Mouse (Mus musculus) midbrain, embryonic 15.5 days (tissue): ENCODE results near the gene Carmil3. TPM values are rescaled to one million over a fixed set of nuclear protein-coding genes. Genes with fewer than 3 reads are reported as not detected.

ENCODE experiments used
- ATAC-seq: fragments of 200-750 bp; cut with Nextera tagmentation; replicated peaks from 2 replicates; pipeline ENCODE4 v1.8.0; 2017; ENCODE audit warnings: moderate TSS enrichment
- H3K27ac ChIP-seq: fragments of 300-500 bp; sonication (generic); 2 replicates; pipeline ENCODE4 v1.5.1; 2015; ENCODE audit warnings: mild to moderate bottlenecking, inconsistent platforms
- H3K27me3 ChIP-seq: fragments of 300-500 bp; sonication (generic); replicated peaks from 2 replicates; pipeline ENCODE4 v1.6.1; 2015; ENCODE audit warnings: inconsistent platforms
- H3K36me3 ChIP-seq: fragments of 300-500 bp; sonication (generic); replicated peaks from 2 replicates; pipeline ENCODE4 v1.6.1; 2015; ENCODE audit warnings: inconsistent platforms
- H3K4me1 ChIP-seq: fragments of 300-500 bp; sonication (generic); 2 replicates; pipeline ENCODE4 v1.6.1; 2015; ENCODE audit warnings: inconsistent platforms
- H3K4me2 ChIP-seq: fragments of 300-500 bp; sonication (generic); 2 replicates; pipeline ENCODE4 v1.6.1; 2015; ENCODE audit warnings: inconsistent platforms, mild to moderate bottlenecking, moderate library complexity
- H3K4me3 ChIP-seq: fragments of 300-500 bp; sonication (generic); 2 replicates; pipeline ENCODE4 v1.5.1; 2015; ENCODE audit warnings: mild to moderate bottlenecking, inconsistent platforms
- H3K9ac ChIP-seq: fragments of 300-500 bp; sonication (generic); 2 replicates; pipeline ENCODE4 v1.6.1; 2015; ENCODE audit warnings: mild to moderate bottlenecking, inconsistent platforms
- H3K9me3 ChIP-seq: fragments of 300-500 bp; sonication (generic); 2 replicates; pipeline ENCODE4 v1.6.1; 2016; ENCODE audit warnings: inconsistent platforms
- WGBS: fragments of 180-500 bp; shearing (Covaris S2); methylation state at CpG from one replicate; pipeline ENCODE4 v1.1.7; 2015; ENCODE audit warnings: mixed read lengths; 5-methylcytosine and 5-hydroxymethylcytosine counted together
- polyA plus RNA-seq: library from polyadenylated mRNA; unstranded; fragments of >200 nt; fragmentation: Nextera tagmentation; extraction: Ambion mirVana; gene quantifications from 2 replicates; pipeline ENCODE4 v1.2.1, GENCODE M21; 2015

Gene Carmil3
- 32.4 and 36.1 TPM in 2 replicates for polyA plus RNA-seq

- peaks cover 20% of the 10 kb centered on the region for H3K4me1 ChIP-seq
Measured at GRCm38 (mm10) chr14:55490361-55491201, at the start of gene Carmil3. Gene Carmil3, plus strand, starts transcription at chr14:55490651.

GRCm38 (mm10) chr14:55457693-55458092 is 32.8 kb upstream of the Carmil3 start:
- H3K4me3 ChIP-seq, result no peak overlapping the region
- H3K4me1 ChIP-seq, result no peaks in the 10 kb centered on the region
- WGBS, result 77% methylated on average over 2 of the region's 2 CpGs
- no peak overlapping the region for H3K27ac ChIP-seq
- no peaks in the 10 kb centered on the region for H3K27me3 ChIP-seq
- H3K4me2 ChIP-seq, result no peak overlapping the region
- ATAC-seq, result no peak
- H3K36me3 ChIP-seq, result no peaks in the 10 kb centered on the region
- no peaks in the 10 kb centered on the region for H3K9me3 ChIP-seq
- no peak overlapping the region for H3K9ac ChIP-seq

More at GRCm38 (mm10) chr14:55490361-55491201, at the start of gene Carmil3:
- Histone ChIP-seq H3K4me3 (peak within 1 kb of the TSS; percentile 91), H3K4me2 (peak within 1 kb of the TSS; percentile 68), H3K27ac (peak within 1 kb of the TSS; percentile 97), H3K27me3 (no peaks in the 10 kb centered on the region), H3K9ac (peak within 1 kb of the TSS; percentile 92), H3K36me3 (peaks cover 6% of the 10 kb centered on the region; the same call in 1 of the 2 replicates), H3K9me3 (no peaks in the 10 kb centered on the region)
- ATAC-seq, result peak; percentile 92
- WGBS, result under 1% methylated on average over 66 of the region's 68 CpGs

- Histone ChIP-seq H3K4me2 (no peak overlapping the region), H3K4me3 (no peak overlapping the region), H3K9ac (no peak overlapping the region), H3K27me3 (no peaks in the 10 kb centered on the region), H3K9me3 (no peaks in the 10 kb centered on the region), H3K27ac (no peak overlapping the region), H3K36me3 (no peaks in the 10 kb centered on the region), H3K4me1 (no peaks in the 10 kb centered on the region)
- ATAC-seq, result no peak
- WGBS, result 24% methylated on average over 10 of the region's 10 CpGs
Measured at GRCm38 (mm10) chr14:55458273-55458672, 32.2 kb upstream of the Carmil3 start.

- Histone ChIP-seq H3K9ac (no peak overlapping the region), H3K27me3 (no peaks in the 10 kb centered on the region), H3K4me2 (no peak overlapping the region), H3K27ac (no peak overlapping the region), H3K4me3 (no peak overlapping the region), H3K4me1 (no peaks in the 10 kb centered on the region), H3K36me3 (no peaks in the 10 kb centered on the region), H3K9me3 (no peaks in the 10 kb centered on the region)
- 84% methylated on average over 3 of the region's 3 CpGs for WGBS
- ATAC-seq, result no peak
Measured at GRCm38 (mm10) chr14:55458761-55459160, 31.7 kb upstream of the Carmil3 start.

- Histone ChIP-seq H3K4me2 (no peak overlapping the region), H3K4me3 (no peak overlapping the region), H3K36me3 (no peaks in the 10 kb centered on the region), H3K27ac (no peak overlapping the region), H3K9ac (no peak overlapping the region), H3K9me3 (no peaks in the 10 kb centered on the region), H3K4me1 (no peaks in the 10 kb centered on the region), H3K27me3 (no peaks in the 10 kb centered on the region)
- no peak for ATAC-seq
- 76% methylated on average over 4 of the region's 4 CpGs for WGBS
Measured at GRCm38 (mm10) chr14:55459796-55460195, 30.7 kb upstream of the Carmil3 start.

GRCm38 (mm10) chr14:55460297-55460696 is 30.2 kb upstream of the Carmil3 start:
- H3K27me3 ChIP-seq, result no peaks in the 10 kb centered on the region
- no peak overlapping the region for H3K9ac ChIP-seq
- H3K36me3 ChIP-seq, result no peaks in the 10 kb centered on the region
- no peak overlapping the region for H3K4me2 ChIP-seq
- ATAC-seq, result no peak
- H3K4me3 ChIP-seq, result no peak overlapping the region
- no peak overlapping the region for H3K27ac ChIP-seq
- no peaks in the 10 kb centered on the region for H3K9me3 ChIP-seq
- WGBS, result 79% methylated on average over 10 of the region's 10 CpGs
- H3K4me1 ChIP-seq, result no peaks in the 10 kb centered on the region

- Histone ChIP-seq H3K9ac (no peak overlapping the region), H3K9me3 (no peaks in the 10 kb centered on the region), H3K4me2 (no peak overlapping the region), H3K27ac (no peak overlapping the region), H3K4me3 (no peak overlapping the region), H3K27me3 (no peaks in the 10 kb centered on the region), H3K4me1 (no peaks in the 10 kb centered on the region), H3K36me3 (no peaks in the 10 kb centered on the region)
- no peak for ATAC-seq
- WGBS, result 71% methylated on average over 4 of the region's 4 CpGs
Measured at GRCm38 (mm10) chr14:55461757-55462156, 28.7 kb upstream of the Carmil3 start.

GRCm38 (mm10) chr14:55466481-55466880 is 24.0 kb upstream of the Carmil3 start:
- Histone ChIP-seq H3K36me3 (no peaks in the 10 kb centered on the region), H3K4me2 (no peak overlapping the region), H3K27ac (no peak overlapping the region), H3K27me3 (no peaks in the 10 kb centered on the region), H3K9me3 (no peaks in the 10 kb centered on the region), H3K4me3 (no peak overlapping the region), H3K9ac (no peak overlapping the region), H3K4me1 (no peaks in the 10 kb centered on the region)
- ATAC-seq, result no peak
- 85% methylated on average over 4 of the region's 4 CpGs for WGBS

GRCm38 (mm10) chr14:55467108-55467507 is 23.3 kb upstream of the Carmil3 start:
- WGBS, result 80% methylated on average over 7 of the region's 7 CpGs
- H3K36me3 ChIP-seq, result no peaks in the 10 kb centered on the region
- no peaks in the 10 kb centered on the region for H3K9me3 ChIP-seq
- H3K27me3 ChIP-seq, result no peaks in the 10 kb centered on the region
- no peak overlapping the region for H3K27ac ChIP-seq
- no peak overlapping the region for H3K4me2 ChIP-seq
- H3K4me3 ChIP-seq, result no peak overlapping the region
- H3K9ac ChIP-seq, result no peak overlapping the region
- no peaks in the 10 kb centered on the region for H3K4me1 ChIP-seq
- ATAC-seq, result no peak

GRCm38 (mm10) chr14:55468301-55468741 is 22.1 kb upstream of the Carmil3 start:
- no peaks in the 10 kb centered on the region for H3K4me1 ChIP-seq
- no peak overlapping the region for H3K4me2 ChIP-seq
- H3K9me3 ChIP-seq, result no peaks in the 10 kb centered on the region
- no peak overlapping the region for H3K27ac ChIP-seq
- ATAC-seq, result no peak
- no peak overlapping the region for H3K4me3 ChIP-seq
- H3K36me3 ChIP-seq, result no peaks in the 10 kb centered on the region
- no peak overlapping the region for H3K9ac ChIP-seq
- H3K27me3 ChIP-seq, result no peaks in the 10 kb centered on the region
- 86% methylated on average over 2 of the region's 2 CpGs for WGBS

- Histone ChIP-seq H3K4me2 (no peak overlapping the region), H3K27me3 (no peaks in the 10 kb centered on the region), H3K9me3 (no peaks in the 10 kb centered on the region), H3K27ac (no peak overlapping the region), H3K36me3 (no peaks in the 10 kb centered on the region), H3K4me3 (no peak overlapping the region), H3K9ac (no peak overlapping the region), H3K4me1 (no peaks in the 10 kb centered on the region)
- ATAC-seq, result no peak
- 92% methylated on average over 2 of the region's 2 CpGs for WGBS
Measured at GRCm38 (mm10) chr14:55469041-55469440, 21.4 kb upstream of the Carmil3 start.

- no peak overlapping the region for H3K4me2 ChIP-seq
- no peak overlapping the region for H3K27ac ChIP-seq
- no peak overlapping the region for H3K9ac ChIP-seq
- H3K36me3 ChIP-seq, result no peaks in the 10 kb centered on the region
- 89% methylated on average over 6 of the region's 6 CpGs for WGBS
- no peaks in the 10 kb centered on the region for H3K27me3 ChIP-seq
- no peaks in the 10 kb centered on the region for H3K9me3 ChIP-seq
- no peaks in the 10 kb centered on the region for H3K4me1 ChIP-seq
- ATAC-seq, result no peak
- no peak overlapping the region for H3K4me3 ChIP-seq
Measured at GRCm38 (mm10) chr14:55469821-55470220, 20.6 kb upstream of the Carmil3 start.

- 18% methylated on average over 10 of the region's 10 CpGs for WGBS
- ATAC-seq, result no peak
- Histone ChIP-seq H3K27ac (no peak overlapping the region), H3K27me3 (no peaks in the 10 kb centered on the region), H3K4me1 (no peaks in the 10 kb centered on the region), H3K9me3 (no peaks in the 10 kb centered on the region), H3K36me3 (no peaks in the 10 kb centered on the region), H3K4me2 (no peak overlapping the region), H3K4me3 (no peak overlapping the region), H3K9ac (no peak overlapping the region)
Measured at GRCm38 (mm10) chr14:55470806-55471205, 19.6 kb upstream of the Carmil3 start.
